Mouse (Mus musculus) c-Kit-positive CD71-negative TER-119-negative erythroid progenitor cells, embryonic 14.5 days (primary cell): ENCODE measurements around the gene Lkaaear1.

Experiments
- DNase-seq: peaks from one replicate; pipeline ENCODE4 v3.0.0-alpha.2; 2013; ENCODE audit warnings: low read depth

The Lkaaear1 gene

DNA sequence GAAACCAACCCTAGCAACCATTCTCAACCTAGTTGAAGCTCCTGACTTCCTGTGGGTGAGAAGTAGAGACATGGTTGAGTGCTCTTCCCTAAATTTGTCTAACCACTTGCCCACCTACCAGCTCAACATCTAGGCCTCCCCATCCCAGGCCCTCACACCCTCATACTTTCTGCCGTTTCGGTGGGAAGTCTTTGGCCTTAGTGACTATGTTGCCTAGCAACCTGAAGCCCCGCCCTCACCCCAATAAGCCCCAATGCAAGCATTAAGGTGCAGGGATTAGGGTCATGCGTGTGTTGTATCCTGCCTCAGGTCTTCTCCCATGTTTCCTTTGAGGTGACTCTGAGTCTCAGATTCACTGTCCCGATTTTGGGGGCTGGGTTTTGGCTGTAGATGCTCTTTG is at the start of gene Lkaaear1:
TSS of gene Lkaaear1 (minus strand) at position 202 of the 400 bp plus-strand sequence.
- no peak for DNase-seq

GRCm38 (mm10) chr2:181730051-181730450 is 31.8 kb upstream of the Lkaaear1 start:
- DNase-seq, result no peak

GRCm38 (mm10) chr2:181727659-181728262 is 29.5 kb upstream of the Lkaaear1 start:
- DNase-seq, result no peak

- DNase-seq, result peak; percentile 6
Measured at GRCm38 (mm10) chr2:181722213-181722612, 24.0 kb upstream of the Lkaaear1 start.

- no peak for DNase-seq
Measured at GRCm38 (mm10) chr2:181721200-181721599, 23.0 kb upstream of the Lkaaear1 start.

GRCm38 (mm10) chr2:181720061-181720460 is 21.8 kb upstream of the Lkaaear1 start:
- DNase-seq, result no peak

GRCm38 (mm10) chr2:181716991-181717390 is 18.7 kb upstream of the Lkaaear1 start:
- no peak for DNase-seq

DNA sequence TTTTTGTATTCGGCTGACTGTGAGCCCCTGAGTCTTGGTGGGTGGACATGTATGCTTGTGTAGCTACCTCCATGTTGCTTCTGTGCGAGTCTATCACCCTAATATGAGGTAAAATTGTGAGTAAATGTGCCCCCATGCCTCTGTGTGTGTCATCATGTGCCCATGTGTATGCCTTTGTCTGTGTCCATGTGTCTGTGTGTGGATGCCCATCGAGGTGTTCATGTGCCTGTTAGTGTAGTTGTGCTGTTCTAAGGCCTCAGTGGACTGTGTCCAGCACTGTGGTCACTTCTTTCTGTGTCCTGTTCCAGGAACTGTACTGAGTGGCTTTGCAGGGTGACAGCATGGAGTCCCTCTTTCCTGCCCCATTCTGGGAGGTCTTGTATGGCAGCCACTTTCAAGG is 17.1 kb upstream of the Lkaaear1 start:
- no peak for DNase-seq

GRCm38 (mm10) chr2:181714903-181715326 is 16.7 kb upstream of the Lkaaear1 start, which contains the start of gene Oprl1:
Gene Oprl1, plus strand, starts transcription at chr2:181715016.
- DNase-seq, result no peak

GRCm38 (mm10) chr2:181713749-181714148 is 15.5 kb upstream of the Lkaaear1 start:
- no peak for DNase-seq

GRCm38 (mm10) chr2:181706668-181707067 is 8.4 kb upstream of the Lkaaear1 start:
- DNase-seq, result no peak

- no peak for DNase-seq
Measured at GRCm38 (mm10) chr2:181696801-181697420, 1.3 kb downstream of the Lkaaear1 start.

GRCm38 (mm10) chr2:181695776-181696175 is 2.5 kb downstream of the Lkaaear1 start:
- DNase-seq, result no peak

DNA sequence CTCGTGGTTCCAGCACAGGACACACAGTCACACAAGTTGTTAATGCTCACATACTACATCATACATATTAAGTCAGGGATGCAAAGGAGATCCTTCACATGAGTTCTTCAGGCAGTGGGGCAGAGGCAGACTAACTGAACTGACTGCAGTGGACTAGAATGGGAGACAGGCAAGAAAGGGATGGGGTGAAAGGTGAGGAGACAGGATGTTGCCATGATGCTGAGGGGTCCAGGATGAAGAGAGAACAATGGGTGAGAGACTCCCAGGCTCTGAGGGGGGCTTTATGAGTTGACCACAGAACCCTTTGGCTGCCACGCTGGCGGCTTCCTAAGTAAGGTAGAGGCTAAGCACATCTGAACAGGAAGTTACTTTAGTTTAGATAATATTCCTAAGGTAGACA is 3.7 kb downstream of the Lkaaear1 start:
- DNase-seq, result no peak

GRCm38 (mm10) chr2:181693339-181694280 is 4.6 kb downstream of the Lkaaear1 start, which contains the start of gene Rgs19:
Gene Rgs19, minus strand, starts transcription at chr2:181693977.
- peak; percentile 74 for DNase-seq

DNA sequence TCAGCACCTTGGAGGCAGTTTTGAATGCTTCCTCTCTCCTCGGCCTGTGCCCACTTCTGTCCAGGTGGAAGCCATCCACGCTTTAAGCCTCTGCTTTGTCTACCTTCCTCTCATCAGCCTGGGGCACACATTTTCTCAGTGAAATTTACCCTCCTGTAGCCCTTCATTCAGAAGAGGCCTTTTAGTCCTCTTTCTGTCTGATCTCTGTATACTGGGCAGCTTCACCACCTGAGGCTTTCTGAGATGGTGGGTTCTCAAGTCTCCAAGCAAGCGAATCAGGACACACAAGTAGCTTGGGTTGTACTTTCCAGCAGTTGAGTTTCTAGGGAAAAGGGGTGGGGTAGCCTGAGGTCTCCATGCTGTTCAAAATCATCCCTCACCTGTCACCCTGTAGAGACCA is 5.9 kb downstream of the Lkaaear1 start:
- DNase-seq, result no peak

- DNase-seq, result no peak
Measured at GRCm38 (mm10) chr2:181691571-181691970, 6.7 kb downstream of the Lkaaear1 start.

GRCm38 (mm10) chr2:181691083-181691482 is 7.2 kb downstream of the Lkaaear1 start:
- no peak for DNase-seq

GRCm38 (mm10) chr2:181689466-181690160 is 8.6 kb downstream of the Lkaaear1 start:
- DNase-seq, result no peak

- no peak for DNase-seq
Measured at GRCm38 (mm10) chr2:181687586-181687985, 10.7 kb downstream of the Lkaaear1 start.

GRCm38 (mm10) chr2:181685686-181686085 is 12.6 kb downstream of the Lkaaear1 start:
- DNase-seq, result no peak

GRCm38 (mm10) chr2:181684713-181685112 is 13.5 kb downstream of the Lkaaear1 start:
- DNase-seq, result no peak
